Mouse (Mus musculus): Measurements from ENCODE around the gene Flt4. TPM values are rescaled to one million over a fixed set of nuclear protein-coding genes. Genes with fewer than 3 reads are reported as not detected.
"Not testable (repeated sequence)": the region's sequence is repeated elsewhere in the genome, so short reads cannot be mapped to it uniquely, and the experiment has no call there.

Gene Flt4
- polyA plus RNA-seq (2014; fragmentation: Nextera tagmentation; extraction: Ambion mirVana) = 1.5 and 2.3 TPM in 2 replicates

GRCm38 (mm10) chr11:49608938-49609867 lies at the start of gene Flt4:
TSS of gene Flt4 (plus strand) at chr11:49609263.
- not testable (repeated sequence) for H3K9me3 ChIP-seq (ENCODE audit: control insufficient read depth, low read length); H3K27me3 ChIP-seq (ENCODE audit: control insufficient read depth, insufficient read depth, low read length); H3K4me1 ChIP-seq (ENCODE audit: control insufficient read depth, insufficient read depth, low read length); H3K27ac ChIP-seq (ENCODE audit: low read depth, low read length); H3K36me3 ChIP-seq (ENCODE audit: control insufficient read depth, insufficient read depth, low read length); H3K9ac ChIP-seq (replicated peaks; ENCODE audit: low read depth, low read length)
- 5% methylated on average over 50 of the region's 61 CpGs for WGBS
- Histone ChIP-seq H3K4me2 (ENCODE audit: low read depth, low read length) (peak within 1 kb of the TSS; percentile 51), H3K4me3 (ENCODE audit: low read depth, low read length) (peak within 1 kb of the TSS; percentile 31)
- peak; percentile 70 for ATAC-seq (ENCODE audit: low read depth)

GRCm38 (mm10) chr11:49575054-49575453 lies 34.0 kb upstream of the Flt4 start:
- not testable (repeated sequence) for H3K27me3 ChIP-seq (ENCODE audit: control insufficient read depth, insufficient read depth, low read length); H3K9ac ChIP-seq (replicated peaks; ENCODE audit: low read depth, low read length); H3K4me2 ChIP-seq (ENCODE audit: low read depth, low read length); ATAC-seq (ENCODE audit: low read depth); H3K4me1 ChIP-seq (ENCODE audit: control insufficient read depth, insufficient read depth, low read length); H3K9me3 ChIP-seq (ENCODE audit: control insufficient read depth, low read length); H3K4me3 ChIP-seq (ENCODE audit: low read depth, low read length); H3K36me3 ChIP-seq (ENCODE audit: control insufficient read depth, insufficient read depth, low read length); H3K27ac ChIP-seq (ENCODE audit: low read depth, low read length)
- WGBS = 42% methylated on average over 2 of the region's 2 CpGs

- not testable (repeated sequence) for ATAC-seq (ENCODE audit: low read depth); H3K9ac ChIP-seq (replicated peaks; ENCODE audit: low read depth, low read length); H3K27me3 ChIP-seq (ENCODE audit: control insufficient read depth, insufficient read depth, low read length); H3K27ac ChIP-seq (ENCODE audit: low read depth, low read length); H3K4me2 ChIP-seq (ENCODE audit: low read depth, low read length); H3K9me3 ChIP-seq (ENCODE audit: control insufficient read depth, low read length); H3K4me3 ChIP-seq (ENCODE audit: low read depth, low read length); H3K4me1 ChIP-seq (ENCODE audit: control insufficient read depth, insufficient read depth, low read length); H3K36me3 ChIP-seq (ENCODE audit: control insufficient read depth, insufficient read depth, low read length)
- WGBS = 88% methylated on average over 8 of the region's 8 CpGs
These were observed 28.6 kb upstream of the Flt4 start for GRCm38 (mm10) chr11:49580452-49580851.

GRCm38 (mm10) chr11:49590213-49590612 lies 18.9 kb upstream of the Flt4 start:
- H3K4me3 ChIP-seq (ENCODE audit: low read depth, low read length) = no peak overlapping the region
- WGBS = 93% methylated on average over 18 of the region's 19 CpGs
- ATAC-seq (ENCODE audit: low read depth) = no peak
- H3K9me3 ChIP-seq (ENCODE audit: control insufficient read depth, low read length) = no peaks in the 10 kb centered on the region
- H3K4me1 ChIP-seq (ENCODE audit: control insufficient read depth, insufficient read depth, low read length) = no peaks in the 10 kb centered on the region
- H3K27me3 ChIP-seq (ENCODE audit: control insufficient read depth, insufficient read depth, low read length) = no peaks in the 10 kb centered on the region
- no peak overlapping the region for H3K4me2 ChIP-seq (ENCODE audit: low read depth, low read length)
- no peak overlapping the region for H3K9ac ChIP-seq (replicated peaks; ENCODE audit: low read depth, low read length)
- no peaks in the 10 kb centered on the region for H3K36me3 ChIP-seq (ENCODE audit: control insufficient read depth, insufficient read depth, low read length)
- no peak overlapping the region for H3K27ac ChIP-seq (ENCODE audit: low read depth, low read length)

- H3K4me3 ChIP-seq (ENCODE audit: low read depth, low read length); H3K27ac ChIP-seq (ENCODE audit: low read depth, low read length); H3K27me3 ChIP-seq (ENCODE audit: control insufficient read depth, insufficient read depth, low read length); H3K36me3 ChIP-seq (ENCODE audit: control insufficient read depth, insufficient read depth, low read length); H3K4me1 ChIP-seq (ENCODE audit: control insufficient read depth, insufficient read depth, low read length); H3K9me3 ChIP-seq (ENCODE audit: control insufficient read depth, low read length); H3K4me2 ChIP-seq (ENCODE audit: low read depth, low read length); ATAC-seq (ENCODE audit: low read depth); H3K9ac ChIP-seq (replicated peaks; ENCODE audit: low read depth, low read length): not testable (repeated sequence)
- 75% methylated on average over 2 of the region's 2 CpGs for WGBS
These were observed 11.9 kb upstream of the Flt4 start for GRCm38 (mm10) chr11:49597149-49597548.

GRCm38 (mm10) chr11:49608306-49608705 lies 757 bp upstream of the Flt4 start:
- H3K9ac ChIP-seq (replicated peaks; ENCODE audit: low read depth, low read length); H3K27ac ChIP-seq (ENCODE audit: low read depth, low read length); H3K36me3 ChIP-seq (ENCODE audit: control insufficient read depth, insufficient read depth, low read length); H3K27me3 ChIP-seq (ENCODE audit: control insufficient read depth, insufficient read depth, low read length); H3K4me3 ChIP-seq (ENCODE audit: low read depth, low read length); H3K4me2 ChIP-seq (ENCODE audit: low read depth, low read length); H3K4me1 ChIP-seq (ENCODE audit: control insufficient read depth, insufficient read depth, low read length); H3K9me3 ChIP-seq (ENCODE audit: control insufficient read depth, low read length); ATAC-seq (ENCODE audit: low read depth): not testable (repeated sequence)
- WGBS = 85% methylated on average over 5 of the region's 5 CpGs

- not testable (repeated sequence) for H3K36me3 ChIP-seq (ENCODE audit: control insufficient read depth, insufficient read depth, low read length); H3K27me3 ChIP-seq (ENCODE audit: control insufficient read depth, insufficient read depth, low read length); H3K9me3 ChIP-seq (ENCODE audit: control insufficient read depth, low read length); H3K4me1 ChIP-seq (ENCODE audit: control insufficient read depth, insufficient read depth, low read length); H3K27ac ChIP-seq (ENCODE audit: low read depth, low read length); H3K9ac ChIP-seq (replicated peaks; ENCODE audit: low read depth, low read length)
- 2% methylated on average over 49 of the region's 52 CpGs for WGBS
- ATAC-seq (ENCODE audit: low read depth) = peak; percentile 25; the same call in 1 of the 2 replicates
- H3K4me2 ChIP-seq (ENCODE audit: low read depth, low read length) = peak overlapping the region; percentile 51
- H3K4me3 ChIP-seq (ENCODE audit: low read depth, low read length) = peak overlapping the region; percentile 31
These were observed 1.1 kb downstream of the Flt4 start for GRCm38 (mm10) chr11:49609868-49610824.

GRCm38 (mm10) chr11:49611349-49611748 lies 2.3 kb downstream of the Flt4 start:
- H3K36me3 ChIP-seq (ENCODE audit: control insufficient read depth, insufficient read depth, low read length); H3K4me3 ChIP-seq (ENCODE audit: low read depth, low read length); H3K27me3 ChIP-seq (ENCODE audit: control insufficient read depth, insufficient read depth, low read length); H3K4me2 ChIP-seq (ENCODE audit: low read depth, low read length); H3K27ac ChIP-seq (ENCODE audit: low read depth, low read length); H3K9ac ChIP-seq (replicated peaks; ENCODE audit: low read depth, low read length); H3K4me1 ChIP-seq (ENCODE audit: control insufficient read depth, insufficient read depth, low read length); H3K9me3 ChIP-seq (ENCODE audit: control insufficient read depth, low read length); ATAC-seq (ENCODE audit: low read depth): not testable (repeated sequence)
- WGBS = 40% methylated on average over 3 of the region's 3 CpGs

GRCm38 (mm10) chr11:49612154-49612553 lies 3.1 kb downstream of the Flt4 start:
- no peaks in the 10 kb centered on the region; the same call in 1 of the 2 replicates for H3K27me3 ChIP-seq (ENCODE audit: control insufficient read depth, insufficient read depth, low read length)
- no peaks in the 10 kb centered on the region for H3K36me3 ChIP-seq (ENCODE audit: control insufficient read depth, insufficient read depth, low read length)
- no peak overlapping the region for H3K9ac ChIP-seq (replicated peaks; ENCODE audit: low read depth, low read length)
- H3K9me3 ChIP-seq (ENCODE audit: control insufficient read depth, low read length) = no peaks in the 10 kb centered on the region
- 59% methylated on average over 3 of the region's 3 CpGs for WGBS
- no peak overlapping the region for H3K27ac ChIP-seq (ENCODE audit: low read depth, low read length)
- H3K4me3 ChIP-seq (ENCODE audit: low read depth, low read length) = no peak overlapping the region
- no peaks in the 10 kb centered on the region for H3K4me1 ChIP-seq (ENCODE audit: control insufficient read depth, insufficient read depth, low read length)
- no peak for ATAC-seq (ENCODE audit: low read depth)
- no peak overlapping the region for H3K4me2 ChIP-seq (ENCODE audit: low read depth, low read length)

All from neural tube, embryonic 14.5 days (tissue).